ENCODE assay signal across 21 mouse cellular contexts in the genomic region with DNA sequence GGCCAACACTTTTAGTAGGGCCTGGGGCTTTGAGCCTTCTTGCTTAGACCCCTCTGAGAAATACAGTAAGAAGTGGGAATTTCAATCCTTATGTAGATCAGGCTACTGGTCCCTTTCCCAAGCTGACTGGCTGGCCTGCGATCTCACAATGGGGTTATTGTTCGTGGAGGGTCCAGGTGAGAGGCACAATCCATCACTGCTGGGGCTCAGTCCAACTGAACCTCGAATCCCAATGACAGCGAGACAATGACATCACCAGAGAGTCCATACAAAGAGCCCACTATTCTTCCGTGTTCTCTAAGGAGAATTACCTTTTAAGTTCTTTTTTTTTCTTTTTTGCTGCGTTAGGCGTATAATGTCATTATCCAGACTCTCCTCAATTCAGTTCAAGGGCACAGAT.
A peak's percentile ranks its signal among the peaks of the same experiment; 100 is the strongest.
DNase-seq lines count a peak whose midpoint lies in the region; ATAC-seq lines count a peak whose summit lies in the region.
"Had no signal": no experiment of that assay in that cellular context is flagged by ENCODE, and none has a peak within 500 bp of the region (broad histone marks: within the 10 kb centered on the region; RNA-seq: fewer than 3 reads in every experiment).

No protein-coding gene starts in this region.

- no peaks in the 10 kb centered on the region for H3K27me3 ChIP-seq in forebrain, embryonic 10.5 days (ENCODE audit: poor library complexity, severe bottlenecking)
- H3K27me3 ChIP-seq in forebrain, embryonic 15.5 days: no peaks in the 10 kb centered on the region
- H3K27me3 ChIP-seq in neural tube, embryonic 11.5 days (ENCODE audit: control insufficient read depth, insufficient read depth, low read length): no peaks in the 10 kb centered on the region
- H3K27me3 ChIP-seq: CH12.LX; heart, embryonic 15.5 days; hindbrain, embryonic 15.5 days; limb, embryonic 15.5 days had no signal

- DNase-seq in forebrain, embryonic 10.5 days (ENCODE audit: extremely low spot score, low spot score): no peak
- peak; percentile 41 for DNase-seq in neural tube, embryonic 11.5 days (ENCODE audit: low spot score)
- DNase-seq in neural tube, embryonic 10.5 days (ENCODE audit: extremely low spot score, low spot score): no peak
- peak; percentile 61 for DNase-seq in forelimb bud, embryonic 11.5 days (ENCODE audit: low read depth, low spot score)
- peak; percentile 54 for DNase-seq in mesoderm, embryonic 11.5 days (ENCODE audit: low read depth, low spot score)
- no peak for DNase-seq in frontal cortex, postnatal 36 days (ENCODE audit: low spot score in 2 of 2)
- no peak for DNase-seq in adrenal gland, postnatal 36 days
- DNase-seq: cerebellum, adult 11 months; cerebellum, postnatal 14 days; kidney, adult 11 months; kidney, postnatal 10 days; layer of hippocampus, adult 9-11 months; lung, adult 18-20 months; thymus, postnatal 4 days had no signal

- 49% methylated on average over 7 of the region's 7 CpGs for WGBS in forebrain, embryonic 10.5 days
- 15% methylated on average over 7 of the region's 7 CpGs for WGBS in forebrain, embryonic 15.5 days
- WGBS in neural tube, embryonic 11.5 days: 40% methylated on average over 7 of the region's 7 CpGs

- H3K27ac ChIP-seq in forebrain, embryonic 10.5 days: peak overlapping the region; percentile 25; the same call in 1 of the 2 replicates
- no peak overlapping the region for H3K27ac ChIP-seq in forebrain, embryonic 15.5 days (replicated peaks)
- H3K27ac ChIP-seq in neural tube, embryonic 11.5 days (ENCODE audit: low read depth, low read length): no peak overlapping the region
- H3K27ac ChIP-seq: heart, embryonic 15.5 days; hindbrain, embryonic 15.5 days; limb, embryonic 15.5 days; macrophage had no signal

- peaks cover 19% of the 10 kb centered on the region for H3K4me1 ChIP-seq in forebrain, embryonic 10.5 days
- H3K4me1 ChIP-seq in forebrain, embryonic 15.5 days: peaks cover 9% of the 10 kb centered on the region
- no peaks in the 10 kb centered on the region for H3K4me1 ChIP-seq in neural tube, embryonic 11.5 days (ENCODE audit: control insufficient read depth, insufficient read depth, low read length)
- H3K4me1 ChIP-seq: heart, embryonic 15.5 days had no signal

- peaks cover 6% of the 10 kb centered on the region; the same call in 1 of the 2 replicates for H3K9me3 ChIP-seq in forebrain, embryonic 10.5 days
- H3K9me3 ChIP-seq in forebrain, embryonic 15.5 days: no peaks in the 10 kb centered on the region
- H3K9me3 ChIP-seq in neural tube, embryonic 11.5 days (ENCODE audit: control insufficient read depth, low read length): no peaks in the 10 kb centered on the region
- H3K9me3 ChIP-seq: heart, embryonic 15.5 days; hindbrain, embryonic 15.5 days; limb, embryonic 15.5 days had no signal

- ATAC-seq in forebrain, embryonic 15.5 days (replicated peaks): no peak
- ATAC-seq in neural tube, embryonic 11.5 days (ENCODE audit: insufficient read depth, low FRiP score, low TSS enrichment): no peak; the same call in 1 of the 2 replicates

- H3K4me3 ChIP-seq in forebrain, embryonic 10.5 days: no peak overlapping the region
- H3K4me3 ChIP-seq in forebrain, embryonic 15.5 days: no peak overlapping the region
- H3K4me3 ChIP-seq in neural tube, embryonic 11.5 days (ENCODE audit: low read depth, low read length): no peak overlapping the region
- H3K4me3 ChIP-seq: erythroblast, embryonic 14.5 days; heart, embryonic 15.5 days; hindbrain, embryonic 15.5 days; limb, embryonic 15.5 days had no signal

- no peak overlapping the region for H3K9ac ChIP-seq in forebrain, embryonic 15.5 days (replicated peaks)
- H3K9ac ChIP-seq in neural tube, embryonic 11.5 days (ENCODE audit: low read length): no peak overlapping the region
- H3K9ac ChIP-seq: heart, embryonic 15.5 days; hindbrain, embryonic 15.5 days; limb, embryonic 15.5 days had no signal

- no peak overlapping the region for H3K4me2 ChIP-seq in forebrain, embryonic 15.5 days (replicated peaks)
- no peak overlapping the region for H3K4me2 ChIP-seq in neural tube, embryonic 11.5 days (ENCODE audit: low read depth)
- H3K4me2 ChIP-seq: heart, embryonic 15.5 days; hindbrain, embryonic 15.5 days; limb, embryonic 15.5 days had no signal

- no peaks in the 10 kb centered on the region for H3K36me3 ChIP-seq in forebrain, embryonic 10.5 days (replicated peaks)
- no peaks in the 10 kb centered on the region for H3K36me3 ChIP-seq in forebrain, embryonic 15.5 days
- H3K36me3 ChIP-seq in neural tube, embryonic 11.5 days (ENCODE audit: control insufficient read depth, insufficient read depth, low read length): no peaks in the 10 kb centered on the region
- H3K36me3 ChIP-seq: heart, embryonic 15.5 days; hindbrain, embryonic 15.5 days; limb, embryonic 15.5 days had no signal

Comparison
In these comparisons a context has a peak if more than half of its experiments do, and no peak if none do; other contexts are left out.
1. DNase-seq: peak in neural tube, embryonic 11.5 days (single experiment), forelimb bud, embryonic 11.5 days (single experiment) and mesoderm, embryonic 11.5 days (single experiment); none in forebrain, embryonic 10.5 days (single experiment), neural tube, embryonic 10.5 days (single experiment), frontal cortex, postnatal 36 days (0 of 2) and adrenal gland, postnatal 36 days (0 of 2).